Comparison of ENCODE assay signal across 8 mouse cellular contexts in the genomic region with DNA sequence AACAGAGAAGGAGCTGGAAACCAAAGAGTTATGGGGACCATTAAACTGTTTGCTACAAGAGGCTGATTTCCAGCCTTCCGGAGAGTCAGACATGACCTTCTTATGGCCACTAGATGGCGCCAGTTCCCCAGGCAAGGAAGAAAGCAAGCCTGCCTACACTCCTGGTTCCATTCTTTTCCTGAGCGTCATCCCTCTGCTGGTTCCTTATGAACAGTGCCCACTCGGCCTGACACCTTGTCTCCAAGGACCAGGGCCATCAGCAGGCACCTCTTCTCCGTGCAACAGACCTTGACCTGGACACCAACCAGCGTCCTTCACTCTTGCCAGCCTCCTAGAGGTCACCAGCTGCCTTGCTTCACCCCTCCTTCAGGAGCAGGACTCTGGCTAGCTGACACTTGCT. TPM values are rescaled to one million over a fixed set of nuclear protein-coding genes. Genes with fewer than 3 reads are reported as not detected.
A peak's percentile ranks its signal among the peaks of the same experiment; 100 is the strongest.
DNase-seq lines count a peak whose midpoint lies in the region; ATAC-seq and TF ChIP-seq lines count a peak whose summit lies in the region.

No protein-coding gene starts in this region.

- 8% methylated on average over 6 of the region's 6 CpGs for WGBS in thymus, adult 2 months
- 5% methylated on average over 6 of the region's 6 CpGs for WGBS in intestine, postnatal 0 days
- 3% methylated on average over 6 of the region's 6 CpGs for WGBS in midbrain, embryonic 12.5 days

- H3K4me2 ChIP-seq in intestine, postnatal 0 days (replicated peaks; ENCODE audit: low read depth), result no peak overlapping the region
- no peak overlapping the region for H3K4me2 ChIP-seq in midbrain, embryonic 12.5 days (replicated peaks)

- no peak overlapping the region for H3K9ac ChIP-seq in intestine, postnatal 0 days (ENCODE audit: low read depth, low read length)
- H3K9ac ChIP-seq in midbrain, embryonic 12.5 days (replicated peaks), result no peak overlapping the region

- H3K4me1 ChIP-seq in thymus, adult 2 months (replicated peaks; ENCODE audit: control insufficient read depth, insufficient read depth, low read length), result no peaks in the 10 kb centered on the region
- H3K4me1 ChIP-seq in intestine, postnatal 0 days (replicated peaks; ENCODE audit: control insufficient read depth, insufficient read depth, low read length), result no peaks in the 10 kb centered on the region
- H3K4me1 ChIP-seq in midbrain, embryonic 12.5 days, result peaks cover 22% of the 10 kb centered on the region

- no peak overlapping the region for H3K4me3 ChIP-seq in thymus, adult 2 months (ENCODE audit: control insufficient read depth, insufficient read depth, low read length)
- H3K4me3 ChIP-seq in gastrocnemius, adult 2 months, result no peak overlapping the region
- H3K4me3 ChIP-seq in intestine, postnatal 0 days (ENCODE audit: low read depth, low read length), result no peak overlapping the region
- H3K4me3 ChIP-seq in midbrain, embryonic 12.5 days, result no peak overlapping the region

- intact Hi-C loops in gastrocnemius, adult 2 months (cut with DNase I), result loop anchor here (1.0 to 2.0 kb wide), 2 partner anchors 115 to 404 kb away; no protein-coding TSS in a partner anchor
- intact Hi-C loops in left cerebral cortex, postnatal 25 days (cut with DNase I), result loop anchor here (1.0 to 10.0 kb wide), 4 partner anchors 115 to 404 kb away; no protein-coding TSS in a partner anchor

- TF ChIP-seq CTCF in thymus, adult 2 months (IDR thresholded peaks at IDR 0.05; ENCODE audit: borderline replicate concordance, control insufficient read depth, extremely low read depth, insufficient read depth, low read length, poor library complexity), result peak; percentile 81; the same call in 1 of the 2 replicates
- no peak; the same call in none of the 2 replicates for TF ChIP-seq CTCF in gastrocnemius, adult 2 months (IDR thresholded peaks at IDR 0.05)
- TF ChIP-seq CTCF in intestine, postnatal 0 days (IDR thresholded peaks at IDR 0.05; ENCODE audit: low read depth), result peak; percentile 99

- H3K27ac ChIP-seq in thymus, adult 2 months (ENCODE audit: control insufficient read depth, insufficient read depth, low read length), result no peak overlapping the region
- H3K27ac ChIP-seq in gastrocnemius, adult 2 months, result no peak overlapping the region
- no peak overlapping the region for H3K27ac ChIP-seq in intestine, postnatal 0 days (ENCODE audit: low read depth, low read length)
- H3K27ac ChIP-seq in midbrain, embryonic 12.5 days (replicated peaks), result no peak overlapping the region

- peak; percentile 54 for DNase-seq in thymus, adult 2 months
- DNase-seq in thymus, adult 18-20 months, result no peak
- DNase-seq in cerebellum, postnatal 36 days, result peak; percentile 69 to 78
- DNase-seq in gastrocnemius, adult 2 months, result peak; percentile 69
- peak; percentile 81 to 86 for DNase-seq in left cerebral cortex, postnatal 25 days (ENCODE audit: low spot score in 2 of 2)
- peak; percentile 20 to 26 for DNase-seq in spleen, postnatal 36 days (ENCODE audit: low spot score in 2 of 2)

- peaks cover 25% of the 10 kb centered on the region for H3K27me3 ChIP-seq in thymus, adult 2 months (ENCODE audit: control insufficient read depth, insufficient read depth, low read length)
- H3K27me3 ChIP-seq in intestine, postnatal 0 days (replicated peaks; ENCODE audit: control insufficient read depth, insufficient read depth, low read length), result peaks cover 51% of the 10 kb centered on the region
- H3K27me3 ChIP-seq in midbrain, embryonic 12.5 days, result peaks cover 50% of the 10 kb centered on the region

- H3K36me3 ChIP-seq in thymus, adult 2 months (ENCODE audit: control insufficient read depth, insufficient read depth, low read length), result no peaks in the 10 kb centered on the region
- H3K36me3 ChIP-seq in intestine, postnatal 0 days (ENCODE audit: control insufficient read depth, insufficient read depth), result no peaks in the 10 kb centered on the region
- H3K36me3 ChIP-seq in midbrain, embryonic 12.5 days, result no peaks in the 10 kb centered on the region

- TF ChIP-seq POLR2A in thymus, adult 2 months (IDR thresholded peaks at IDR 0.05; ENCODE audit: control insufficient read depth, extremely low read depth, insufficient read depth, low read length, poor library complexity), result no peak

- H3K9me3 ChIP-seq in intestine, postnatal 0 days (ENCODE audit: control insufficient read depth), result no peaks in the 10 kb centered on the region
- no peaks in the 10 kb centered on the region for H3K9me3 ChIP-seq in midbrain, embryonic 12.5 days

- ATAC-seq in intestine, postnatal 0 days, result peak; percentile 42; the same call in 1 of the 2 replicates
- ATAC-seq in midbrain, embryonic 12.5 days (ENCODE audit: low FRiP score, low read depth), result peak; percentile 58; the same call in 1 of the 2 replicates

RNA-seq across cellular contexts. Expression of a gene that starts 2.9 kb away (rescaled TPM):
- 0.91 and 1.0 TPM in 2 replicates for polyA plus RNA-seq in thymus, adult 2 months (2012; rRNA removed)
- total RNA-seq in gastrocnemius, adult 2 months (2021), result not detected
- polyA plus RNA-seq in intestine, postnatal 0 days (2015; fragmentation: Nextera tagmentation; extraction: Ambion mirVana), result 0.30 and 0.44 TPM in 2 replicates
- total RNA-seq in left cerebral cortex, postnatal 25 days (2021), result not detected
- polyA plus RNA-seq in midbrain, embryonic 12.5 days (2016; fragmentation: Nextera tagmentation; extraction: Ambion mirVana), result 0.67 and 0.71 TPM in 2 replicates

RNA-seq across cellular contexts. Expression of a gene that starts 29.0 kb away (rescaled TPM):
- polyA plus RNA-seq in thymus, adult 2 months (2012; rRNA removed), result 0.23 and 0.34 TPM in 2 replicates
- not detected for total RNA-seq in gastrocnemius, adult 2 months (2021)
- polyA plus RNA-seq in intestine, postnatal 0 days (2015; fragmentation: Nextera tagmentation; extraction: Ambion mirVana), result not detected in 2 replicates
- total RNA-seq in left cerebral cortex, postnatal 25 days (2021), result not detected
- not detected in 2 replicates for polyA plus RNA-seq in midbrain, embryonic 12.5 days (2016; fragmentation: Nextera tagmentation; extraction: Ambion mirVana)

RNA-seq across cellular contexts. Expression of a gene that starts 40.4 kb away (rescaled TPM):
- polyA plus RNA-seq in thymus, adult 2 months (2012; rRNA removed), result 17.0 and 17.1 TPM in 2 replicates
- total RNA-seq in gastrocnemius, adult 2 months (2021), result 1 to 10 TPM; 4.3 to 5.2 TPM
- polyA plus RNA-seq in intestine, postnatal 0 days (2015; fragmentation: Nextera tagmentation; extraction: Ambion mirVana), result 51.3 and 57.9 TPM in 2 replicates
- total RNA-seq in left cerebral cortex, postnatal 25 days (2021), result 10 to 100 TPM; 13.8 to 14.5 TPM
- 6.3 and 6.5 TPM in 2 replicates for polyA plus RNA-seq in midbrain, embryonic 12.5 days (2016; fragmentation: Nextera tagmentation; extraction: Ambion mirVana)

Comparison
In these comparisons a context has a peak if more than half of its experiments do, and no peak if none do; other contexts are left out.
1. DNase-seq: peak in thymus, adult 2 months (single experiment), cerebellum, postnatal 36 days (2 of 2), gastrocnemius, adult 2 months (single experiment), left cerebral cortex, postnatal 25 days (2 of 2) and spleen, postnatal 36 days (2 of 2); none in thymus, adult 18-20 months (0 of 2).